Mouse (Mus musculus) midbrain, embryonic 11.5 days (tissue): Measurements from ENCODE around the gene Tiam1. TPM values are rescaled to one million over a fixed set of nuclear protein-coding genes. Genes with fewer than 3 reads are reported as not detected.

Source experiments
- ATAC-seq: fragments of 200-750 bp; cut with Nextera tagmentation; 2 replicates; pipeline ENCODE4 v1.8.0; 2017; ENCODE audit warnings: moderate TSS enrichment, moderate library complexity; ENCODE audit not compliant: low FRiP score
- DNase-seq: peaks from one replicate; pipeline ENCODE4 v3.0.0; 2015; ENCODE audit warnings: low spot score; ENCODE audit errors: missing footprints
- H3K27ac ChIP-seq: fragments of 300-500 bp; sonication (generic); 2 replicates; pipeline ENCODE4 v1.5.1; 2014; ENCODE audit warnings: low read depth, low read length
- H3K27me3 ChIP-seq: fragments of 300-500 bp; sonication (generic); 2 replicates; pipeline ENCODE4 v1.6.1; 2014; ENCODE audit warnings: mild to moderate bottlenecking, low read length, moderate library complexity, mixed read lengths; ENCODE audit not compliant: control insufficient read depth, insufficient read depth
- H3K36me3 ChIP-seq: fragments of 300-500 bp; sonication (generic); 2 replicates; pipeline ENCODE4 v1.6.1; 2014; ENCODE audit warnings: mild to moderate bottlenecking, low read length, moderate library complexity, mixed read lengths; ENCODE audit not compliant: control insufficient read depth, insufficient read depth
- H3K4me1 ChIP-seq: fragments of 300-500 bp; sonication (generic); 2 replicates; pipeline ENCODE4 v1.6.1; 2014; ENCODE audit warnings: low read length; ENCODE audit not compliant: control insufficient read depth, insufficient read depth
- H3K4me2 ChIP-seq: fragments of 300-500 bp; sonication (generic); 2 replicates; pipeline ENCODE4 v1.6.1; 2014; ENCODE audit warnings: mild to moderate bottlenecking, moderate library complexity
- H3K4me3 ChIP-seq: fragments of 300-500 bp; sonication (generic); 2 replicates; pipeline ENCODE4 v1.5.1; 2014; ENCODE audit warnings: low read depth, low read length
- H3K9ac ChIP-seq: fragments of 300-500 bp; sonication (generic); 2 replicates; pipeline ENCODE4 v1.6.1; 2014; ENCODE audit warnings: low read length
- H3K9me3 ChIP-seq: fragments of 300-500 bp; sonication (generic); 2 replicates; pipeline ENCODE4 v1.6.1; 2016; ENCODE audit warnings: low read length; ENCODE audit not compliant: control insufficient read depth
- whole genome bisulfite sequencing: fragments of 180-500 bp; shearing (Covaris S2); extraction: QIAGEN DNeasy Blood & Tissue Kit; methylation state at CpG from one replicate; pipeline ENCODE4 v1.1.7; 2014; 5-methylcytosine and 5-hydroxymethylcytosine counted together
- polyA plus RNA-seq: library from polyadenylated mRNA; unstranded; fragments of >200 nt; fragmentation: Nextera tagmentation; extraction: Ambion mirVana; gene quantifications from 2 replicates; pipeline ENCODE4 v1.2.1, GENCODE M21; 2014

Tiam1 gene
- polyA plus RNA-seq, 1 experiment from 2014 or later: 14.2 TPM

GRCm38 (mm10) chr16:89954114-89954513 is 189.5 kb downstream of the Tiam1 start:
- Histone ChIP-seq H3K27me3 (no peaks in the 10 kb centered on the region), H3K27ac (no peak overlapping the region), H3K9me3 (no peaks in the 10 kb centered on the region), H3K4me1 (peaks cover 3% of the 10 kb centered on the region; the same call in 1 of the 2 replicates), H3K9ac (no peak overlapping the region), H3K36me3 (no peaks in the 10 kb centered on the region), H3K4me3 (no peak overlapping the region), H3K4me2 (no peak overlapping the region)
- WGBS: 96% methylated on average over 1 of the region's 1 CpGs
- ATAC-seq (no peak), DNase-seq (no peak)

DNA sequence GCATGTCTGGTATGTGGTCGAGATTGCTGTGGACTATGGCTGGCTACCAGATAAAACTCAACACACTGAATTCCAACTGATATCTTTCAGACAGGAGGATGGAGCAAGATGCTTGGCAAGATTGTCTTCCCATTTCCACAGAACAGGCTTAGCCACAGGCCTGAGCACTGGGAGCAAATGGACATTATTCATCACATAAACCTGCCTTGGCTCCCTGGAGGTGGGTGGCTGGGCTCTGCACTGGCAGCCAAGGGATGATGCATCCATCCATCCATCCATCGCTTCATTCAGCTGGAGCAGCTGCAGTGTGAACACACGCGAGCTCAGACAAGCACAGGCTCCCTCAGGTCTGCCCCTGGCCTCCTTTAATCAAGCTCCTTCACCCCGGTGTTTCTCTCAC is 190.7 kb downstream of the Tiam1 start:
- H3K4me3 ChIP-seq: no peak overlapping the region
- no peak overlapping the region for H3K9ac ChIP-seq
- no peaks in the 10 kb centered on the region for H3K27me3 ChIP-seq
- WGBS: 85% methylated on average over 5 of the region's 5 CpGs
- H3K4me2 ChIP-seq: no peak overlapping the region
- no peaks in the 10 kb centered on the region for H3K4me1 ChIP-seq
- no peak for DNase-seq
- no peaks in the 10 kb centered on the region for H3K36me3 ChIP-seq
- no peaks in the 10 kb centered on the region for H3K9me3 ChIP-seq
- no peak for ATAC-seq
- no peak overlapping the region for H3K27ac ChIP-seq

DNA sequence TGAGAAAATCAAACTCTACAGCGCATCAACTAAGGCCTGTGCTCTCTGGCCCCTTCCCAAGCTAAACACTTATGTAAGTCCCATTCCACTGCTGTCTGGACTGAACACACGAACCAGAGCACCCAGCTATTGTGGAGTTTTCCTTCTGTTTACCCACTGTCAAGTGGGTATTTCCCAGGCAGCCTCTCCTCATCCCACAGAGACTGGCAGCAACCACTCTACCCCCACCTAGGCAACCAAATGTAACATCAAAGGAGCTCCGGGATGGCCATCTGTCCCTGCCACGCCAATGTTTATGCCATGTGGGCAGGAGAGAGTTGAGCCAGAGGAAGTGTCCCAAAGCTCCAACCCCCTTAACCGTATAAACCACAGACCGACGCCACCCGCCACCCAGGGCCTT is 192.8 kb downstream of the Tiam1 start:
- no peaks in the 10 kb centered on the region for H3K27me3 ChIP-seq
- no peak for ATAC-seq
- no peak overlapping the region for H3K9ac ChIP-seq
- H3K4me3 ChIP-seq: no peak overlapping the region
- no peaks in the 10 kb centered on the region for H3K36me3 ChIP-seq
- 86% methylated on average over 8 of the region's 8 CpGs for WGBS
- no peaks in the 10 kb centered on the region for H3K9me3 ChIP-seq
- DNase-seq: no peak
- peaks cover under 1% of the 10 kb centered on the region; the same call in 1 of the 2 replicates for H3K4me1 ChIP-seq
- H3K4me2 ChIP-seq: no peak overlapping the region
- H3K27ac ChIP-seq: no peak overlapping the region

DNA sequence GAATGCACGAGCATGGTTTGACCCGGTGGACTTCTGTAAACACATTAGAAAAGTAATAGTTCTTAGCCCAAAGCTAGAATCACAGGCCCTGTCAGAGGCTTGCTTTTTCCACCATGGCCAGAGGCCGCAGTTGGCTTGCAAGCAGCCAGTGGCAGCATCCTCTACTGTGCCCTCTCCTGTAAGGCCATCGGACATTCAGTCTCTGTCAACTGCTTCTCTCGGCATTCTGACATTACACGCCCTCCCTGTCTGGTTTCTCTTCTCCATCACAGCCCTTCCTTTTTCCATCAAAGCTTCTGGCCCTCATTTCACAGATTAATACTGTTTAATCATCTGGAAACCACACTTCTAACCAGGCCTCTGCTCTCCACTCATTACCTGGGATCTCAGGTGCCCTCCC is 193.3 kb downstream of the Tiam1 start:
- H3K9me3 ChIP-seq: no peaks in the 10 kb centered on the region
- DNase-seq: no peak
- peaks cover 5% of the 10 kb centered on the region for H3K4me1 ChIP-seq
- H3K27ac ChIP-seq: no peak overlapping the region
- no peaks in the 10 kb centered on the region for H3K27me3 ChIP-seq
- WGBS: 85% methylated on average over 6 of the region's 6 CpGs
- no peak overlapping the region for H3K4me2 ChIP-seq
- no peaks in the 10 kb centered on the region for H3K36me3 ChIP-seq
- ATAC-seq: no peak
- no peak overlapping the region for H3K9ac ChIP-seq
- H3K4me3 ChIP-seq: no peak overlapping the region

DNA sequence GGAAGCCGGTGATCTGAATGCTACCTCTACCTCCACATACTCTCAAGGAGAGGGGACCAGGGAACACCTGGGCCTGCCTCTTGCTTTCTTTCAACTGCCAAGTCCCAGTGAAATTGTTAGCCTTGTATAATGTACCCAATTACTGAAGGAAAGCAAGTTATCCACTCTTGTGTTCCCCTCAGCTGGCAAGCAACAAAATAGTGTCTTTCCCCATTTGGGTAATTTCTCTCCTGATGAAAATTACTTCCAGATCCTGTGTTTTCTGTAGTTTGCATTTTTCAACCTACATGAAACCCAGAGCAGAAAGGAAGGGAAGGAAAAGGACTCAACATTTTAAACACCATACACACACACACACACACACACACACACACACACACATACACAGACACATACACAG is 195.5 kb downstream of the Tiam1 start:
- H3K27ac ChIP-seq: no peak overlapping the region
- no peaks in the 10 kb centered on the region for H3K9me3 ChIP-seq
- no peaks in the 10 kb centered on the region for H3K36me3 ChIP-seq
- no peak overlapping the region for H3K4me3 ChIP-seq
- DNase-seq (no peak), ATAC-seq (no peak)
- H3K27me3 ChIP-seq: no peaks in the 10 kb centered on the region
- H3K4me2 ChIP-seq: no peak overlapping the region
- no peak overlapping the region for H3K9ac ChIP-seq
- 94% methylated on average over 1 of the region's 1 CpGs for WGBS
- peaks cover 27% of the 10 kb centered on the region for H3K4me1 ChIP-seq

DNA sequence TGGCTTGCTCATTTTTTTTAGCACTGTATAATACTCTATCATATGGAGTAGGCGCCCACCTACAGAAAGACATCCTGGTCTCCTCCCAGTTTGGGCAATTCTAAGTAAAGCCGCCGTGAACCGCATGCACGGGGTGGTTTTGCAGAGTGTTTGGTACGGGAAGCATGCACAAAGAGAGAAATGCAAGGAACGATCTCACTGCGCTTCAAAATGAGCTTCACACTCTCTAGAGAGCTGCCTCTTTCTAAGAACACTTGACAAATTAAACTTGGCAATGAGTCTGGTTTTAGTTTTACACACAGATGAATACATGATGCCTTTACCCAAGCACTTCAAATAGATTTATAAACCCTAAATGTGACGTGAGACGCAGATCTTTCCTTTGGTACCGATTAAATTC is 196.8 kb downstream of the Tiam1 start:
- H3K9ac ChIP-seq: no peak overlapping the region
- H3K36me3 ChIP-seq: no peaks in the 10 kb centered on the region
- H3K27ac ChIP-seq: no peak overlapping the region
- 90% methylated on average over 11 of the region's 11 CpGs for WGBS
- DNase-seq: no peak
- no peaks in the 10 kb centered on the region for H3K9me3 ChIP-seq
- no peak overlapping the region for H3K4me2 ChIP-seq
- peaks cover 35% of the 10 kb centered on the region for H3K4me1 ChIP-seq
- H3K4me3 ChIP-seq: no peak overlapping the region
- ATAC-seq: no peak
- H3K27me3 ChIP-seq: no peaks in the 10 kb centered on the region

DNA sequence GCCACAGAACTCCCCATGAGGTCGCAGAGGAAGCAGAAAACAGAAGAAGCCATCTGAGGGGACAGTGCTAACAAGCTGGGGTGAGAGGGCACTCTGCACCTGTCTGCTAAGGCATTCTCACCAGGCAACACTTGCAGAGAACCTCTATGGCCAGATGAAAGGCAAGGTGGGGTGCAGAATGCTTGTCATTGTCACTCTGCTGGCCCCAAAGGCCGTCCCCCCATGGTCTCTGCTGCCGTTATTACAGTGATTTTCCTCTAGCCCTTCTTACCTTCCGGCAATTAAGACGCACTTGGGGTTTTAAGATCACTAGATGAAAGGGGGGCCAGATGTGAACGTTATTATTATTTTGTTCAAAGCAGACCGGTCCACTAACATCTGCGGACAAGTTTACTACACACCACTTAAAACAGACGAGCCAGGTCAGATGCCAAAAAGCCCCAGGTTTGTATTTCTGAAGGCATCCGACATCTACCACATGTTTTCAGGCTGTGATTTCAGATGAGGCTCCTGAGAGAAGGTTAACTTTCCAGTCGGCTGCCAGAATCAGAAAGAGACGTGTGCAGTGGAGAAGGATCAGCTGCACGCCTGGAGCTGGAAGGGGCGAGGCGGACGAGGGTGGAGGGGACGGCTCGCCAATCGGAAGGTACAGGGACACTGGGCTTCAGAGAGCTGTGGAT is 198.8 kb downstream of the Tiam1 start:
- peak; percentile 35 for ATAC-seq
- H3K9me3 ChIP-seq: no peaks in the 10 kb centered on the region; the same call in 1 of the 2 replicates
- peak overlapping the region; percentile 47 for H3K9ac ChIP-seq
- H3K4me3 ChIP-seq: no peak overlapping the region
- no peaks in the 10 kb centered on the region for H3K27me3 ChIP-seq
- DNase-seq: peak; percentile 90
- WGBS: 19% methylated on average over 19 of the region's 19 CpGs
- no peaks in the 10 kb centered on the region for H3K36me3 ChIP-seq
- H3K27ac ChIP-seq: peak overlapping the region; percentile 51
- peaks cover 35% of the 10 kb centered on the region for H3K4me1 ChIP-seq
- peak overlapping the region; percentile 32 for H3K4me2 ChIP-seq

- H3K4me3 ChIP-seq: no peak overlapping the region
- H3K9me3 ChIP-seq: no peaks in the 10 kb centered on the region; the same call in 1 of the 2 replicates
- peak; percentile 96 for DNase-seq
- WGBS: 5% methylated on average over 6 of the region's 6 CpGs
- ATAC-seq: peak; percentile 89
- peaks cover 35% of the 10 kb centered on the region for H3K4me1 ChIP-seq
- H3K9ac ChIP-seq: peak overlapping the region; percentile 47
- H3K27me3 ChIP-seq: no peaks in the 10 kb centered on the region
- no peaks in the 10 kb centered on the region for H3K36me3 ChIP-seq
- peak overlapping the region; percentile 59 for H3K27ac ChIP-seq
- H3K4me2 ChIP-seq: peak overlapping the region; percentile 32
Observed at GRCm38 (mm10) chr16:89944050-89944449, 199.5 kb downstream of the Tiam1 start.

DNA sequence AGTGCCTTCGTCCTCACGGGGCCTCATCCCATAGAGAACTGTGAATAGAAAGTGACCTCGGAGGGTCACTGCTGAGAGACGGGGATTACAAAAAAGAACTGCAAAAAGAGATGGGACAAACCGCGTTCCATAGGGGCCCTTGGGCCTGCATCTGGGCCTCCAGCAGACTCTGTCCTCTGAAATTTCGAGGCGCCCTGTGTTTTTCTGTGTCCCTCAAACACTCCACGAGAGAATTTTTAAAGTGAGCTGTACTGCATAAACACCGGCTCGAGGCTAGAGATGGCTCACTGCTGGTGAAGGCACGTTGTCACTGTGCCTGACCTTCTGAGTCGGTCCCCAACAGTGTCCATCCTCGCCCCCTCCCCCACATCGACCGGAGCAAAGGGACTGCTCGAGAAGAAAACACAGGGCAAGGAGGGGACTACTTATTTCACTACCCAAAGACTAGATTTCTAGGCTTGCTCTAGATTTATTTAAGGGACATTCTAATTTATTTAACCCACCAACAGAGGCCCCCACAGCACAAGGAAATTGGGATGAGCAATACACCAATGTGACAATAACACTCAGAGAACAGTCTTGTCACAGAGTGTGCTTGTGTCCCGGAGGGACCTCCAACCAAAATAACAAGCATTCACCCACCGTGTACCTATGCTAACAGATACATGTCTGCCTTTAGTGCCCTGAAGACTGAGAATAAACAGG is 200.2 kb downstream of the Tiam1 start:
- H3K4me1 ChIP-seq: peaks cover 35% of the 10 kb centered on the region
- ATAC-seq (peak; percentile 49), DNase-seq (peak; percentile 92)
- peak overlapping the region; percentile 32 for H3K4me2 ChIP-seq
- WGBS: 8% methylated on average over 19 of the region's 19 CpGs
- peak overlapping the region; percentile 42; the same call in 1 of the 2 replicates for H3K9ac ChIP-seq
- no peaks in the 10 kb centered on the region; the same call in 1 of the 2 replicates for H3K9me3 ChIP-seq
- H3K27me3 ChIP-seq: no peaks in the 10 kb centered on the region
- H3K27ac ChIP-seq: peak overlapping the region; percentile 59
- no peaks in the 10 kb centered on the region for H3K36me3 ChIP-seq
- no peak overlapping the region for H3K4me3 ChIP-seq
